Mouse (Mus musculus): Measurements from ENCODE around the gene Aebp1. TPM values are rescaled to one million over a fixed set of nuclear protein-coding genes. Genes with fewer than 3 reads are reported as not detected.
A peak's percentile ranks its signal among the peaks of the same experiment; 100 is the strongest.

Aebp1 gene
- polyA plus RNA-seq, 1 experiment from 2014 or later, result 38.1 TPM

- Histone ChIP-seq H3K27me3 (peaks cover 47% of the 10 kb centered on the region), H3K4me1 (peaks cover 38% of the 10 kb centered on the region), H3K36me3 (no peaks in the 10 kb centered on the region), H3K9me3 (no peaks in the 10 kb centered on the region), H3K27ac (no peak overlapping the region), H3K9ac (peak overlapping the region; percentile 66), H3K4me3 (peak overlapping the region; percentile 48), H3K4me2 (replicated peaks) (peak overlapping the region; percentile 78)
- ATAC-seq (ENCODE audit: low FRiP score, low read depth), result no peak
- 18% methylated on average over 3 of the region's 3 CpGs for WGBS
These were observed 39.6 kb downstream of the Aebp1 start for GRCm38 (mm10) chr11:5901320-5901719.

DNA sequence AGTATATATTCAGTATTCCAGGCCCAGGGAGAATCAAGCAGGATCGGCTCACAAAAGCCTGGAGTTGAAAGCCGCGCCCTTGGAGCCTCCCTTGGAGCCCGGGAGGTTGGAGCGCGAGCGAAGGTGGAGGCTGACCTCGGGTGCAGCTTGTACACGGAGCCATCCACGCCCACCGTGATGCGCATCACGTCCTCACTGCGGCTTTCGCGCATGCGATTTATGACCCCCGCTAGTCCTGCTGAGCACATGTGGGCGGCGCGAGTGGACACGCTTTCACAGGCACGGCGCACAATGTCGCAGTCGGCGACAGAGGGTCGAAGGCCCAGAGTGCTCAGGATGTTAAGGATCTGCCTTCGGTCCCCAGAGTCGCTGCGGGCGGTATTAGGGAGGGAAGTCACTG lies 40.2 kb downstream of the Aebp1 start:
- WGBS, result 2% methylated on average over 32 of the region's 32 CpGs
- peak; percentile 70 for ATAC-seq (ENCODE audit: low FRiP score, low read depth)
- H3K4me3 ChIP-seq, result peak overlapping the region; percentile 48
- no peaks in the 10 kb centered on the region for H3K36me3 ChIP-seq
- no peak overlapping the region for H3K27ac ChIP-seq
- peaks cover 42% of the 10 kb centered on the region for H3K27me3 ChIP-seq
- H3K9ac ChIP-seq, result peak overlapping the region; percentile 66
- no peaks in the 10 kb centered on the region for H3K9me3 ChIP-seq
- H3K4me1 ChIP-seq, result peaks cover 38% of the 10 kb centered on the region
- peak overlapping the region; percentile 78 for H3K4me2 ChIP-seq (replicated peaks)

GRCm38 (mm10) chr11:5902390-5902789 lies 40.6 kb downstream of the Aebp1 start:
- H3K27me3 ChIP-seq, result peaks cover 37% of the 10 kb centered on the region
- WGBS, result 9% methylated on average over 6 of the region's 6 CpGs
- peak overlapping the region; percentile 48 for H3K4me3 ChIP-seq
- peak overlapping the region; percentile 78 for H3K4me2 ChIP-seq (replicated peaks)
- H3K9me3 ChIP-seq, result no peaks in the 10 kb centered on the region
- H3K27ac ChIP-seq, result no peak overlapping the region
- H3K9ac ChIP-seq, result peak overlapping the region; percentile 66
- no peak for ATAC-seq (ENCODE audit: low FRiP score, low read depth)
- no peaks in the 10 kb centered on the region for H3K36me3 ChIP-seq
- H3K4me1 ChIP-seq, result peaks cover 35% of the 10 kb centered on the region

DNA sequence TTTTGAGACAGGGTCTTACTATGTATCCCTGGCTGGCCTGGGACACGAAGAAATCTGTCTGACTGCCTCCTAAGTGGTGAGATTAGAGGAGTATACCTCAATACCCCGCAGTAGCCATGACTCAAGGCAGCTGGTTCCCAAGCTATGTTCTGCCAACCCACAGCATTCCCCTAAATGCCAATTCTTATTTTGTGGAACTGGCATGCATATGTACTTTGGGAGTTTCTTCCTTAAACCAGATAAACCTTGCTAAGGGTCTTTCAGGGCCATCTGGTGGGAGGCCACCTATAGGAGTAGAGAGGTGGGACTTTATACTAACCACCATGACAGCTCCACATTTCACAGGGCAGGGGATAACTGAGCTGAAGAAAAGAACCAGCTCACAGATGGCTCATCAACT lies 42.1 kb downstream of the Aebp1 start:
- no peak overlapping the region for H3K9ac ChIP-seq
- ATAC-seq (ENCODE audit: low FRiP score, low read depth), result no peak
- H3K27me3 ChIP-seq, result peaks cover 23% of the 10 kb centered on the region

GRCm38 (mm10) chr11:5904357-5904756 lies 42.6 kb downstream of the Aebp1 start:
- no peak overlapping the region for H3K9ac ChIP-seq
- no peak overlapping the region for H3K27ac ChIP-seq
- no peaks in the 10 kb centered on the region for H3K36me3 ChIP-seq
- ATAC-seq (ENCODE audit: low FRiP score, low read depth), result no peak
- WGBS, result 80% methylated on average over 19 of the region's 19 CpGs
- no peak overlapping the region for H3K4me3 ChIP-seq
- no peaks in the 10 kb centered on the region for H3K9me3 ChIP-seq
- H3K4me2 ChIP-seq (replicated peaks), result no peak overlapping the region
- H3K27me3 ChIP-seq, result peaks cover 18% of the 10 kb centered on the region
- H3K4me1 ChIP-seq, result peaks cover 27% of the 10 kb centered on the region

More for the DNA sequence above, 42.1 kb downstream of the Aebp1 start:
- H3K27ac ChIP-seq, result no peak overlapping the region
- peaks cover 27% of the 10 kb centered on the region for H3K4me1 ChIP-seq
- no peak overlapping the region for H3K4me2 ChIP-seq (replicated peaks)
- WGBS, result 83% methylated on average over 2 of the region's 2 CpGs
- H3K36me3 ChIP-seq, result no peaks in the 10 kb centered on the region
- no peak overlapping the region for H3K4me3 ChIP-seq
- H3K9me3 ChIP-seq, result no peaks in the 10 kb centered on the region

DNA sequence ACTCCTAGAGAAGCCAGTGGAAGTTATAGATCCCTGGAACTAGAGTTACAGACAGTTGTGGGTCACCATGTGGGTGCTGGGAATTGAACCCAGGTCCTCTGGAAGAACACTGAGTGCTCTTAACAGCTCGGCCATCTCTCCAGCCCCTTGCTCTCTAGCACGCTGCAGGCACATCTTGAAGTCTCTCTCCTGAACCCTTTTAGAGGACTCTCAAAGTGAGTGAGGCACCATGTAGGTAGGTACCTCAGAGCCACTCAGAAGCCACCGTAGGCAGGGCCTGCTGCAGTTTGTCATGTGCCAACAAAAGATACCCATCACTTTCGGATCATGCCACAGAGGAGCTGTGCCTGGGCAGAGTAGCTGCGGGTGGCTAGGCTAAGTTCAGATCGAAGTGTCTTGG lies 43.1 kb downstream of the Aebp1 start:
- WGBS, result 90% methylated on average over 6 of the region's 6 CpGs
- Histone ChIP-seq H3K4me2 (replicated peaks) (no peak overlapping the region), H3K36me3 (no peaks in the 10 kb centered on the region), H3K9me3 (no peaks in the 10 kb centered on the region), H3K4me1 (peaks cover 27% of the 10 kb centered on the region), H3K9ac (no peak overlapping the region), H3K4me3 (no peak overlapping the region), H3K27ac (no peak overlapping the region), H3K27me3 (peaks cover 15% of the 10 kb centered on the region; the same call in 1 of the 2 replicates)
- ATAC-seq (ENCODE audit: low FRiP score, low read depth), result no peak

DNA sequence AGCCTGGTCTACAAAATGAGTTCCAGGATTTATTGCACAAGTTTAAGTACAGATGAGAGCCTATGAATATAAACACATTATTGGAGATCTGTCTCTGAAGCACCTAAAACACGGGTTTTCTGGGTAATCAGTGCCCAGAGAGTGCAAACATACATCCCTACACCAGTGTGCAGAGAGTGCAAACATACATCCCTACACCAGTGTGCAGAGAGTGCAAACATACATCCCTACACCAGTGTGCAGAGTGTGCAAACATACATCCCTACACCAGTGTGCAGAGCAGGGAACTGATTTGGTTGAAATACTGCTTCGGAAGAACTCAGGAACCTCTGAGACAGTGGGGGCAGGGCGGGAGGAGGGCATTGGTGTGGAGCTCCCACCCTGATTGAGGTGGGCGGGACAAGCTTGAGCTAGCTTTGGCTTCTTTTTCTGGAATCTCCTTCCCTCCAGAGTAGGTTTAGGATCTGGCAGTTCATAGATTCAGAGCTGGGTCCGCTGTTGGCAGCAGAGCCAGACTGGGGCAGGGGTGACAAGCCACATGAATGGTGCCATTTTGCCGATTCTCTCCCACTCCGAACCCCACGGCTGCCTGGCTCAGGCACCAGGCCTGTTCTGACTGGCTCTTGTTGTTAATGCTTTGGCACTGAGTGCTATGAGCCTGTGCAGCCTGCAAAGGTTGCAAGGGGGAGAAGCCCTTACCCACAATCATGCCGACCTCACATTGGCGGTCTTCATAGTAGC lies 44.2 kb downstream of the Aebp1 start:
- Histone ChIP-seq H3K4me2 (replicated peaks) (no peak overlapping the region), H3K9me3 (no peaks in the 10 kb centered on the region), H3K27me3 (peaks cover 8% of the 10 kb centered on the region; the same call in 1 of the 2 replicates), H3K4me3 (no peak overlapping the region), H3K36me3 (no peaks in the 10 kb centered on the region), H3K4me1 (peaks cover 27% of the 10 kb centered on the region), H3K9ac (no peak overlapping the region), H3K27ac (no peak overlapping the region)
- WGBS, result 80% methylated on average over 10 of the region's 10 CpGs
- ATAC-seq (ENCODE audit: low FRiP score, low read depth), result no peak

- H3K36me3 ChIP-seq, result no peaks in the 10 kb centered on the region
- H3K4me1 ChIP-seq, result peaks cover 19% of the 10 kb centered on the region
- H3K9ac ChIP-seq, result no peak overlapping the region
- no peak overlapping the region for H3K27ac ChIP-seq
- ATAC-seq (ENCODE audit: low FRiP score, low read depth), result no peak
- H3K4me3 ChIP-seq, result no peak overlapping the region
- H3K9me3 ChIP-seq, result no peaks in the 10 kb centered on the region
- WGBS, result 62% methylated on average over 5 of the region's 5 CpGs
- H3K27me3 ChIP-seq, result peaks cover 4% of the 10 kb centered on the region; the same call in 1 of the 2 replicates
- no peak overlapping the region for H3K4me2 ChIP-seq (replicated peaks)
These were observed 45.3 kb downstream of the Aebp1 start for GRCm38 (mm10) chr11:5907096-5907495.

- H3K27me3 ChIP-seq, result no peaks in the 10 kb centered on the region
- H3K4me3 ChIP-seq, result no peak overlapping the region
- H3K4me2 ChIP-seq (replicated peaks), result no peak overlapping the region
- no peak overlapping the region for H3K27ac ChIP-seq
- ATAC-seq (ENCODE audit: low FRiP score, low read depth), result no peak
- WGBS, result 72% methylated on average over 4 of the region's 4 CpGs
- H3K4me1 ChIP-seq, result peaks cover 13% of the 10 kb centered on the region; the same call in 1 of the 2 replicates
- H3K36me3 ChIP-seq, result no peaks in the 10 kb centered on the region
- no peaks in the 10 kb centered on the region for H3K9me3 ChIP-seq
- H3K9ac ChIP-seq, result no peak overlapping the region
These were observed 46.9 kb downstream of the Aebp1 start for GRCm38 (mm10) chr11:5908642-5909041.

- Histone ChIP-seq H3K27ac (no peak overlapping the region), H3K36me3 (no peaks in the 10 kb centered on the region), H3K4me1 (0 out of 2 replicates have a peak, but pooled peaks cover 5% of the 10 kb centered on the region), H3K27me3 (no peaks in the 10 kb centered on the region; the same call in 1 of the 2 replicates), H3K9me3 (no peaks in the 10 kb centered on the region), H3K4me2 (replicated peaks) (no peak overlapping the region), H3K4me3 (no peak overlapping the region), H3K9ac (no peak overlapping the region)
- peak; percentile 70 for ATAC-seq (ENCODE audit: low FRiP score, low read depth)
- WGBS, result 25% methylated on average over 5 of the region's 5 CpGs
These were observed 50.9 kb downstream of the Aebp1 start for GRCm38 (mm10) chr11:5912635-5913034.

- no peaks in the 10 kb centered on the region for H3K36me3 ChIP-seq
- H3K9me3 ChIP-seq, result no peaks in the 10 kb centered on the region
- no peak overlapping the region for H3K27ac ChIP-seq
- no peak overlapping the region for H3K4me3 ChIP-seq
- H3K4me2 ChIP-seq (replicated peaks), result no peak overlapping the region
- H3K4me1 ChIP-seq, result peaks cover 5% of the 10 kb centered on the region; the same call in 1 of the 2 replicates
- WGBS, result 64% methylated on average over 8 of the region's 8 CpGs
- no peak for ATAC-seq (ENCODE audit: low FRiP score, low read depth)
- no peaks in the 10 kb centered on the region; the same call in 1 of the 2 replicates for H3K27me3 ChIP-seq
- H3K9ac ChIP-seq, result no peak overlapping the region
These were observed 51.5 kb downstream of the Aebp1 start for GRCm38 (mm10) chr11:5913256-5913655.

DNA sequence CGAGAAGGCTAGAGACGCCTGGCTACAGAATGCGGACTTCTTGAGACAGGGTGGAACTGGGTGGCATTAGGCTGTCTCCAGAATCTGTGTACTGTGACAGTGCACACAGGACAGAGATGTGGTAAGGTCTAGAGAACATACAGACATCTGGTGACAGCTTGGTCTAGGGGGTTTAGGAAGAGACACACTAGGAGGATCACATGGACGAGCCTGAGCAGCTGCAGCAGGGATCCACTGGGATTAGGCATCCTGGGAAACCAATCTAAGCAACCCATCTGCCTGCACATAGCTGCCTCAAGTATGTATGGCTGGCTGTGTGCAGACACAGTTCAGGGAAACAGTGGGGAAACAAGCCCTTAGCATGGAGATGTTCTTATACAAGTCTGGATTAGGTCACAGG lies 52.2 kb downstream of the Aebp1 start:
- ATAC-seq (ENCODE audit: low FRiP score, low read depth), result no peak
- Histone ChIP-seq H3K36me3 (no peaks in the 10 kb centered on the region), H3K4me3 (no peak overlapping the region), H3K9ac (no peak overlapping the region), H3K9me3 (no peaks in the 10 kb centered on the region), H3K27me3 (no peaks in the 10 kb centered on the region; the same call in 1 of the 2 replicates), H3K27ac (no peak overlapping the region), H3K4me2 (replicated peaks) (no peak overlapping the region), H3K4me1 (peaks cover 5% of the 10 kb centered on the region; the same call in 1 of the 2 replicates)
- WGBS, result 80% methylated on average over 4 of the region's 4 CpGs

Measured in limb, embryonic 13.5 days (tissue).